Mouse (Mus musculus): ENCODE measurements at regions not wholly inside any gene's neighbourhood (a gene's known extent, or its start where the extent isn't known, plus 50 kb on each side); places are given as distances from the start of the nearest gene placed in this dataset.

GRCm38 (mm10) chr1:47093289-47093947 lies 200.8 kb upstream of the Slc39a10 start:
- peak; percentile 30 to 40 for DNase-seq

- DNase-seq: no peak
These were observed 183.8 kb upstream of the Slc39a10 start for GRCm38 (mm10) chr1:47076423-47076822.

- DNase-seq: no peak
These were observed 165.5 kb upstream of the Slc39a10 start for GRCm38 (mm10) chr1:47058149-47058548.

DNA sequence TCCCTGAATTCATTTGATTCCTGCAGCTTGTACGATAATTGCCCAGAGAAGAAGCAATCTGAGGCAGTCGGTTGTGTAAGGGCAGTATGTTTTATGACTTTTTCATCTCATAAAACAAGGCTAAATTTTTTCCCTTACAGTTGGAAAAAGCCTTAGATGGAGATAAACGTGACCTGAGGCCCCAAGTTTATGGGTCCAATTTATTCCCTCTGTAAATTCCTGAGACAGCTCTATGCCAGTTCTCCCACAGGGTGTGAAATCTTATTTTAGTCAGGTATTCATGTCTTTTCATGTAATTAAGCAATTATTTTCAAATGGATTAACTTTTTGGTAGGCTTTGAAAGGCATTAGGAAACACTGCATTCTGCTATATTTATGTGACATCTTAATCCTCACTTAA lies 164.7 kb upstream of the Slc39a10 start:
- no peak for DNase-seq

- DNase-seq: no peak
These were observed 158.5 kb upstream of the Slc39a10 start for GRCm38 (mm10) chr1:47051109-47051508.

GRCm38 (mm10) chr1:47050492-47050891 lies 157.8 kb upstream of the Slc39a10 start:
- no peak for DNase-seq

DNA sequence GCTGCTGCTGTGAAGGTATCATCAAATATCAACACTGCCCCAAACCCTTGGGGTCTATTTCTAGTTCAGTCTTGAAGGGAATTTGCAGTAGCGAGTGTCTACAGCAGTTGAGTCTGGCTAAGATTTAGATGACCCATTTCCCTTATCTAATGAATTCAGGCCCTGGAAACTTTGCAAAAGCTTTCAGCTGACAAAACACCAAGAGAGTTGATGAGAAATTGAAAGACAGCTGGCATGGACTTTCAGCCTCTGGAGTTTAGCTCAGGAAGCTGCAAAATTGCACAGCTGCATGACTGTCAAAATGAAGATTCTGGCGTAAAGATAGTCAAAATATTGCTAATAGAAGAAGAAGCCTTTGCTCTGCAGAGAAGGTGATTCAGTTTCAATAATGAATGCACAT lies 144.9 kb upstream of the Slc39a10 start:
- no peak for DNase-seq

- DNase-seq: no peak
These were observed 126.7 kb upstream of the Slc39a10 start for GRCm38 (mm10) chr1:47019356-47019755.

DNA sequence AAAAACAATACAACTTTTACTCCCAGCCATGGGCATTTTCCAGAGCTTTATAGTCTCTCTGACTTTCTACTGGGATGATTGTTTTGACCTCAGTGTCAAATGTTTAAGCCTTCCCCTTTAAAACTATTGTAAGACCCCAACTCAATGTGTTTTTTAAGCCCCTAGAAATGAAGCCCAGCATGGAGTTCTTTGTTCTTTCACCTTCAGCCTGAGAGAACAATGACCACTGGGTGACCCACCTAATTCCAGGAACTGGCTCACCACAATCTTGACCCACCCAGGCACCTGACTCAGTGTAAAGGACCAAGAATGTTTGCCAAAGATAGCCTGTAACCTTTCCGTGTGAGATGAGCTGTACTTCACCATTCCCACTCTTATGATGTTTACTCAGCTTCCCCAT lies 121.9 kb upstream of the Slc39a10 start:
- DNase-seq: no peak

- DNase-seq: no peak
These were observed 111.1 kb upstream of the Slc39a10 start for GRCm38 (mm10) chr1:47003746-47004145.

DNA sequence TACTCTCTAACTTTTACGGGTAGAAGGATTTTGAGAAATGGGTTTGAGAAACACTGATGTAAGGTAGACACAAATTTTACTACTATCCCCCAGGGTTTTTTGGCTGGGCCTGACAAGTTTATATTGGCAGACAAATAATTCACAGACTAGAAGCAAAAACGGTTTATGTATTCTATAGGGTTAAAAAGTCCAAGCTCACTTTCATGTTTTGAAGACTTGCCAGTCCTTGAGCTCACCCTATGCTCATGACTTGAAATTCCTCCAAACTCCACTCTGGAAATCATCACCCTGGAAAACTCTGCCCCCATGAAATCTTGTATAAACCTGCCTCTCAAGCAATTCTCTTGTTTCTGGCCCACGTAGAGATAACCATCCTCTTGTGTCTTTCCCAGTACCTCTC lies 106.7 kb upstream of the Slc39a10 start:
- no peak for DNase-seq

- no peak for DNase-seq
These were observed 93.3 kb upstream of the Slc39a10 start for GRCm38 (mm10) chr1:46985978-46986377.

GRCm38 (mm10) chr1:46983093-46983492 lies 90.4 kb upstream of the Slc39a10 start:
- DNase-seq: no peak

- DNase-seq: peak; percentile 44 to 58
These were observed 77.8 kb upstream of the Slc39a10 start for GRCm38 (mm10) chr1:46970470-46970869.

DNA sequence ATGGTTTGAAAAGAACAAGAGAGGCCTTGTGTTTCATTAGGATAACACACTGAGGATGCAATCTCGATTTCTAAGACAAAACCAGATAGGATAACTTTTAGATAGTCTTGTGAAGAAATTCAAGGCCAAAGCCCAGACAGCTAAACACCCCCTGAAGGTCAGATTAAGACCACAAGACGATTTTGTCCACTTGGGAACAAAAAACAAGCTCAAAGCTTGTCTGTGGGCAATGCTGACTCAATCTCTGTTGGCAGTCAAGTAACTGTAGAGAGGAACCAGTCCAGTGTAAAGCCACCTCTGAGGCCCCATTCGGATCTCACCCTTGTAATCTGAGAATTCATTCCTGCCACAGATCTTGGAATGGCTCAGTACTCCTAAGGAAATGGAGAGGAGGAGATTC lies 75.7 kb upstream of the Slc39a10 start:
- DNase-seq: no peak

GRCm38 (mm10) chr1:46966917-46967266 lies 74.2 kb upstream of the Slc39a10 start:
- no peak for DNase-seq

GRCm38 (mm10) chr1:46965996-46966916 lies 73.6 kb upstream of the Slc39a10 start:
- no peak for DNase-seq

DNA sequence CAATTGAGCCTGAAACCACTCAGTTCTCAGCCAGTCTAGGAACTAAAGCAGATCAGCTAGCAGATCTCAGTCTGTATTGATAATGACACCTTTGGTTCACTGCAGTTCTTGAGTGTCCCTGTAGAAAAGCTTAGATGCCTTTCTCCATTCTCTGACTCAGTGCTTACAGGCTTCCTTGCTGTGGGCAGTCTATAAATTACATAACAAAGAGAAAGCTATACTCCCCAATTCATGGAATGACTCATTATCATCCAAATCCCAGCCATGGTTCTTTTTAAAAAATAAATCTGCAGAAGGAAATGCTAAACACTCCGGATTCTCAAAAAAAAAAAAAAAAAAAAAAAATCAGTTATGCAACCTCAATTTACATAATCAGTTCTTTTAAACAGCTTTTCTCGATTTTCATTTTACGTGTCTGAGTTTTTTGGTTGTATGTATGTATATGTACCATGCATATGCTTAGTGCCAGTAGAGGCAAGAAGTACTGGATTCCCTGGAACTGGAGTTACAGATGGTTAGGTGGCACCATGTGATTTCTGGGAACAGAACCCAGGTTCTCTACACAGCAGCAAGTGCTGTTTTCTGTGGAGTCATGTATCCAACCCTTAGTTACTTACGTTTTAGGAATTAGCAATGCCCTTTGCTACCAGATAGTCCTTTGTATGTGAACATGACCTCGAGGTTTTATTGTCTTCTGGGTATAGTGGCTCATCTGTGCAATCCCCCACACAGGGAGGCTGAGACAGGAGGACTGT lies 71.5 kb upstream of the Slc39a10 start:
- no peak for DNase-seq

All from cerebellum, postnatal 14 days (tissue).